Mouse (Mus musculus) liver, postnatal 0 days (tissue): ENCODE results near the gene Cycs.

ENCODE experiments used
- CTCF ChIP-seq: sonication (generic); IDR thresholded peaks from 2 replicates; pipeline ENCODE4 v1.5.1; 2016; ENCODE audit warnings: antibody characterized with exemption, low read depth
- EP300 ChIP-seq: IDR thresholded peaks from 2 replicates; pipeline ENCODE4 v1.6.1; 2016; ENCODE audit warnings: antibody characterized with exemption, low read depth, mild to moderate bottlenecking

GRCm38 (mm10) chr6:50539641-50540040, 26.7 kb downstream of the Cycs start:
- TF ChIP-seq EP300 (no peak), CTCF (no peak)
